Mouse (Mus musculus) heart, postnatal 0 days (tissue): ENCODE results near the gene Atrip. TPM values are rescaled to one million over a fixed set of nuclear protein-coding genes. Genes with fewer than 3 reads are reported as not detected.
A peak's percentile ranks its signal among the peaks of the same experiment; 100 is the strongest.

Source experiments
- ATAC-seq: fragments of 200-750 bp; cut with Nextera tagmentation; 2 replicates; pipeline ENCODE4 v1.8.0; 2017; ENCODE audit warnings: low read depth, moderate number of reproducible peaks, moderate library complexity; ENCODE audit not compliant: insufficient read depth
- DNase-seq: peaks from one replicate; pipeline ENCODE4 v3.0.0-alpha.2; 2016; ENCODE audit warnings: low spot score
- H3K27ac ChIP-seq: fragments of 300-500 bp; sonication (generic); 2 replicates; pipeline ENCODE4 v1.5.1; 2014; ENCODE audit warnings: low read depth, mild to moderate bottlenecking
- H3K27me3 ChIP-seq: fragments of 300-500 bp; sonication (generic); 2 replicates; pipeline ENCODE4 v1.6.1; 2014; ENCODE audit warnings: low read length, mixed read lengths; ENCODE audit not compliant: control insufficient read depth, insufficient read depth
- H3K36me3 ChIP-seq: fragments of 300-500 bp; sonication (generic); replicated peaks from 2 replicates; pipeline ENCODE4 v1.6.1; 2014; ENCODE audit warnings: low read length, mixed read lengths; ENCODE audit not compliant: control insufficient read depth, insufficient read depth
- H3K4me1 ChIP-seq: fragments of 300-500 bp; sonication (generic); 2 replicates; pipeline ENCODE4 v1.6.1; 2014; ENCODE audit warnings: antibody characterized with exemption; ENCODE audit not compliant: control insufficient read depth, insufficient read depth
- H3K4me2 ChIP-seq: fragments of 300-500 bp; sonication (generic); 2 replicates; pipeline ENCODE4 v1.6.1; 2014; ENCODE audit warnings: low read depth, mild to moderate bottlenecking, low read length, moderate library complexity
- H3K4me3 ChIP-seq: fragments of 300-500 bp; sonication (generic); 2 replicates; pipeline ENCODE4 v1.5.1; 2014; ENCODE audit warnings: low read depth, low read length
- H3K9ac ChIP-seq: fragments of 300-500 bp; sonication (generic); replicated peaks from 2 replicates; pipeline ENCODE4 v1.6.1; 2014; ENCODE audit warnings: low read depth, low read length, mixed read lengths
- H3K9me3 ChIP-seq: fragments of 300-500 bp; sonication (generic); replicated peaks from 2 replicates; pipeline ENCODE4 v1.6.1; 2016; ENCODE audit warnings: low read length; ENCODE audit not compliant: control insufficient read depth
- CTCF ChIP-seq: IDR thresholded peaks from 2 replicates; pipeline ENCODE4 v1.5.1; 2016; ENCODE audit warnings: antibody characterized with exemption, control low read depth, low read depth
- EP300 ChIP-seq: IDR thresholded peaks from 2 replicates; pipeline ENCODE4 v1.6.1; 2016; ENCODE audit warnings: antibody characterized with exemption, low read depth
- WGBS: fragments of 180-500 bp; shearing (Covaris S2); extraction: QIAGEN DNeasy Blood & Tissue Kit; methylation state at CpG from one replicate; pipeline ENCODE4 v1.1.7; 2014; 5-methylcytosine and 5-hydroxymethylcytosine counted together
- polyA plus RNA-seq: library from polyadenylated mRNA; unstranded; fragments of >200 nt; fragmentation: Nextera tagmentation; extraction: Ambion mirVana; gene quantifications from 2 replicates; pipeline ENCODE4 v1.2.1, GENCODE M21; 2015
- total RNA-seq: library from RNA; depleted of rRNA; stranded (reverse); fragments of >200 nt; gene quantifications from 2 replicates; pipeline ENCODE4 v1.2.3, GENCODE M21; 2014; ENCODE audit warnings: low replicate concordance

Gene Atrip
- total and polyA plus RNA-seq, 2 experiments from 2014 or later, result 11.7 to 17.1 TPM

DNA sequence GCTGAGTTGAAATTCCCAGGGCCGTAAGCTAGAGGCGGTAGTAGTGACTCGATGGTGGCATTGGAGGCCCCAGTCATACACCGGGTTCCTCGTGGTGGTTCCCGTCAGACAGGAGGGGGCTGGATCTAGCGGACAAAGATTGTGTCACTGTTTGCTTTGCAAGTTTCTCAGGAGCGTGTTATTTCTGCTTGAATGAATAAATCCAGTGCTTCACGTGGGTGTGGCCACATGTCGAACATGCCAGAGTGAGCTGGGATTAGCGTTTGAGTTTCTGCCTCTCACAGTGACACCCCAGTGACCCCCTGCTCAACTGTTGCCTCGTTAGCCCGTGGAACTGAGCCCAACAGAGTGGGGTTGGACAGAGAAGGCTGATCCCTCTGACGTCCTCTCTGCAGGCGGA is 16.5 kb upstream of the Atrip start:
- H3K9me3 ChIP-seq, result no peaks in the 10 kb centered on the region
- H3K9ac ChIP-seq, result no peak overlapping the region
- no peak overlapping the region for H3K4me2 ChIP-seq
- TF ChIP-seq CTCF (no peak), EP300 (no peak)
- H3K27me3 ChIP-seq, result no peaks in the 10 kb centered on the region
- DNase-seq (no peak), ATAC-seq (no peak)
- peaks cover 5% of the 10 kb centered on the region for H3K36me3 ChIP-seq
- H3K4me1 ChIP-seq, result peaks cover 11% of the 10 kb centered on the region
- WGBS, result 78% methylated on average over 15 of the region's 15 CpGs
- H3K4me3 ChIP-seq, result no peak overlapping the region
- H3K27ac ChIP-seq, result no peak overlapping the region

DNA sequence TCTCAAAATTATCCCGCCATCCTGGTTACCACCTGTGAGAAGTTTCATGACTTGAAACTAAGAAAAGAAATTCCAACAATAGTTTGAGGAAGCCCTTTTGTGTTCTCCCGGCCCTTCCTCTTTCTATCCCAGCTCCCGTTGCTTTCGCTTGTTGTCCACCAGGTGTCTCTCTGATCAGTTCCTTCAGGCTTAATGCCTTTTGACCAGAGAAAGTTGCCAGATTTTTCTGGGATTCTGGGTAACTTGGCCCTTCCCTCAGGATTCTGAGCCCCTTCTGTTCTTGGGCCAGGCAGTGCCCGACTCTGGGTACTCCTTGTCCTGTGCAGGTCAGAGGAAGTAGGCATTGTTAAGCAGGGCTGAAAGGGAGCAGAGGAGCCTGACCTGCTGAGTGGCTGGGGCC is 14.1 kb upstream of the Atrip start:
- peak; percentile 69 for DNase-seq
- Histone ChIP-seq H3K4me2 (no peak overlapping the region), H3K9me3 (no peaks in the 10 kb centered on the region), H3K9ac (no peak overlapping the region), H3K36me3 (peaks cover 5% of the 10 kb centered on the region), H3K4me3 (no peak overlapping the region), H3K27me3 (no peaks in the 10 kb centered on the region), H3K4me1 (peaks cover 5% of the 10 kb centered on the region), H3K27ac (no peak overlapping the region)
- 11% methylated on average over 5 of the region's 5 CpGs for WGBS
- no peak for ATAC-seq
- TF ChIP-seq CTCF (peak; percentile 68), EP300 (no peak)

DNA sequence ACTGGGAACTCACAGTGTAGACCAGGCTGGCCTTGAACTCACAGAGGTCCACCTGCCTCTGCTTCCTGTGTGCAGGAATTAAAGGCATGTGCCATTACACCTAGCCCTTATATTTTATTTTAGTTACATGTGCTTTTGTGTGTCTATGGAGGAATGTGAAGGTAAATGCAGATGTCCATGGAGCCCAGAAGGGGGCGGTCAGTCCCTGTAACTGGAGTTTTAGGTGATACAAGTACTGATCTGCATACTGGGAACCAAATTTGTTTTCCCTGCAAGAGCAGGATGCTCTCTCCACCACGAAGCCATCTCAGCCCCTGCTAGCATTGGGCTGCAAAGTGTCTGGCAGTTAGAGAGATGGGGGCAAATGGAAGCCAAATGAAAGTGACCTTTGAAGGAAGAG is 11.0 kb upstream of the Atrip start:
- H3K9me3 ChIP-seq, result no peaks in the 10 kb centered on the region
- no peak overlapping the region for H3K9ac ChIP-seq
- H3K27ac ChIP-seq, result no peak overlapping the region
- H3K36me3 ChIP-seq, result peaks cover 11% of the 10 kb centered on the region
- peak; percentile 62 for TF ChIP-seq CTCF
- TF ChIP-seq EP300, result no peak
- ATAC-seq, result no peak
- H3K27me3 ChIP-seq, result no peaks in the 10 kb centered on the region
- no peak overlapping the region for H3K4me2 ChIP-seq
- WGBS, result 16% methylated on average over 2 of the region's 2 CpGs
- peaks cover 15% of the 10 kb centered on the region for H3K4me1 ChIP-seq
- DNase-seq, result peak; percentile 33
- H3K4me3 ChIP-seq, result no peak overlapping the region

DNA sequence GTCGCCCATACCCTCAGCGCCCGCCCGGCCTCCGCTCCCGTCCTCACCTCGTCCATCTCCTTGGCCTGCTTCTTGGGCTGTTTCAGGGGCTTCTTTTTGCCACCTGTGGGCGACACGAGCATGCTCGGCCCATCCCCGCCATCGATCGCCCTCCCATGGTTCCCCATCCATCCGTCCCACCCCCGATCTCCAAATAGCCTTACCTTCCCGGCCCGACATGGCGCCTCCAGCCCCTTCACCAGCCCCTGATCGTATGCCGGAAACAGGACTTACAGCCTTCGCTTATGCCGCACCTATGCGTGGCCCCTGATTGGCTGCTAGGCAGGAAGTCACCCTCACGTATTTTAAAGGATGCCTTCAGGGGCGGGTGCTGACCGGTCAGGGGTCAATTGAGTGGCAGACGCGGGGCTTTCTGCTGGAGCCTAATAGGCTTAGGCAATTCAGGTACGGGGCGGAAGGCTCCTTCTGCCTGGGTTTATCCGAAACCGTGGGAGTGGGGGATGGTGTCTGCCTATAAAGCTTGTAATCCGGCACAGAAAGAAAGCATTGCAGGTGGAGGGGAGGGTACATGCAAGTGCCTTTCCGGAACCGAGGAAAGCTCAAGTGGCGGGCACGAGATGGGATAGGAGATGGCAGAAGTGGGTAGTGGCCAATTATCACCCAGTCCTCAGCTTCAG is 8.3 kb upstream of the Atrip start, which contains the start of the genes Ccdc51 and Tma7:
TSS of gene Ccdc51 (plus strand) at position 370 of the 677 bp plus-strand sequence.
TSS of gene Tma7 (minus strand) at position 464 of the 677 bp plus-strand sequence.
- Histone ChIP-seq H3K36me3 (peaks cover 11% of the 10 kb centered on the region), H3K27me3 (no peaks in the 10 kb centered on the region), H3K4me3 (peak within 1 kb of the TSS; percentile 61), H3K9ac (peak within 1 kb of the TSS; percentile 71), H3K9me3 (no peaks in the 10 kb centered on the region), H3K4me1 (peaks cover 15% of the 10 kb centered on the region), H3K4me2 (peak within 1 kb of the TSS; percentile 87), H3K27ac (peak within 1 kb of the TSS; percentile 40)
- peak; percentile 96 for ATAC-seq
- WGBS, result under 1% methylated on average over 37 of the region's 37 CpGs
- DNase-seq, result peak; percentile 88
- no peak for TF ChIP-seq EP300
- no peak for TF ChIP-seq CTCF

DNA sequence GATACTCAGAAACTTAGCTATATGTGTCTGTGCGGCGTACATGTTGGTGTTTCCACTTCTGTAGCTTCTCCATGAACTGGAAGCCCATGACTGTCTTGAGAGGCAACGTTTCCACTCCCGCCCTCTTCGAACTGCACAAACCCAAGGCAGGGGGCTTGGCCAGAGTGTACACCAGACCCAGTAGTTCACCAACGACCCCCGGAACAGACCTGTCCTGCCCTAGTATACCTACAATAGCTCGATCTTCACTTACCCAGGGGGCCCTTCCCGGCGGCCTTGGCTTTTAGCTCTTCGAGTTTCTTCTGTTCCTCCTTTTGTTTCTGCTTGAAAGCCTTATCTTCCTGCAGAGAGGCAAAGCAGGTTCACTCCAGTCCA is 7.8 kb upstream of the Atrip start:
- H3K4me3 ChIP-seq, result peak overlapping the region; percentile 61
- H3K27me3 ChIP-seq, result no peaks in the 10 kb centered on the region
- H3K4me1 ChIP-seq, result peaks cover 15% of the 10 kb centered on the region
- H3K27ac ChIP-seq, result peak overlapping the region; percentile 40; the same call in 1 of the 2 replicates
- peak overlapping the region; percentile 87 for H3K4me2 ChIP-seq
- no peaks in the 10 kb centered on the region for H3K9me3 ChIP-seq
- WGBS, result 2% methylated on average over 11 of the region's 11 CpGs
- TF ChIP-seq EP300, result no peak
- TF ChIP-seq CTCF, result no peak
- peak overlapping the region; percentile 71 for H3K9ac ChIP-seq
- peak; percentile 4; the same call in 1 of the 2 replicates for ATAC-seq
- H3K36me3 ChIP-seq, result peaks cover 11% of the 10 kb centered on the region
- no peak for DNase-seq
